Mouse (Mus musculus) frontal cortex, postnatal 36 days (tissue): ENCODE data around the gene Rnh1.
A peak's percentile ranks its signal among the peaks of the same experiment; 100 is the strongest.

ENCODE experiments used
- DNase-seq, 2 experiments: peaks; one replicate each; pipeline ENCODE4 v3.0.0; 2022; ENCODE audit warnings: low spot score in 2 of 2

Gene Rnh1

GRCm38 (mm10) chr7:141172116-141173006 is at the start of gene Rnh1:
Rnh1 (minus strand) TSS chr7:141172857.
- peak; percentile 93 to 94 for DNase-seq

- DNase-seq, result no peak
These were observed 49.4 kb upstream of the Rnh1 start for GRCm38 (mm10) chr7:141222126-141222467.

GRCm38 (mm10) chr7:141221249-141222125 is 48.8 kb upstream of the Rnh1 start:
- peak; percentile 87 to 92 for DNase-seq

GRCm38 (mm10) chr7:141220377-141220776 is 47.7 kb upstream of the Rnh1 start:
- DNase-seq, result no peak

- DNase-seq, result no peak
These were observed 47.0 kb upstream of the Rnh1 start for GRCm38 (mm10) chr7:141219558-141220099.

GRCm38 (mm10) chr7:141218557-141219133 is 46.0 kb upstream of the Rnh1 start:
- DNase-seq, result no peak

- DNase-seq, result no peak
These were observed 45.5 kb upstream of the Rnh1 start for GRCm38 (mm10) chr7:141218141-141218540.

- DNase-seq, result no peak
These were observed 44.8 kb upstream of the Rnh1 start for GRCm38 (mm10) chr7:141217343-141218013.

- DNase-seq, result no peak
These were observed 44.2 kb upstream of the Rnh1 start for GRCm38 (mm10) chr7:141216894-141217293.

GRCm38 (mm10) chr7:141215880-141216733 is 43.5 kb upstream of the Rnh1 start:
- DNase-seq, result no peak

GRCm38 (mm10) chr7:141215101-141215879 is 42.6 kb upstream of the Rnh1 start, which contains the start of gene Rassf7:
Rassf7 (plus strand) TSS chr7:141215860.
- DNase-seq, result peak; percentile 61 to 72

GRCm38 (mm10) chr7:141214310-141214709 is 41.7 kb upstream of the Rnh1 start:
- DNase-seq, result no peak

- DNase-seq, result no peak
These were observed 41.1 kb upstream of the Rnh1 start, which contains the start of gene Lmntd2 for GRCm38 (mm10) chr7:141213605-141214235. Lmntd2 (minus strand) TSS chr7:141214080.

GRCm38 (mm10) chr7:141213133-141213532 is 40.5 kb upstream of the Rnh1 start:
- DNase-seq, result no peak

- DNase-seq, result no peak
These were observed 38.0 kb upstream of the Rnh1 start for GRCm38 (mm10) chr7:141210606-141211131.

GRCm38 (mm10) chr7:141210137-141210536 is 37.5 kb upstream of the Rnh1 start:
- DNase-seq, result no peak

- DNase-seq, result no peak
These were observed 36.9 kb upstream of the Rnh1 start for GRCm38 (mm10) chr7:141209526-141209925.

GRCm38 (mm10) chr7:141206182-141206937 is 33.7 kb upstream of the Rnh1 start:
- DNase-seq, result no peak
